Mouse (Mus musculus) cerebellum, adult 11 months (tissue): ENCODE measurements around the gene Krtap27-1.

ENCODE experiments used
- DNase-seq: peaks from one replicate; pipeline ENCODE4 v3.0.0; 2022

The Krtap27-1 gene

GRCm38 (mm10) chr16:88671571-88671970 is at the start of gene Krtap27-1:
Gene Krtap27-1 (minus strand): TSS chr16:88671671.
- no peak for DNase-seq

GRCm38 (mm10) chr16:88720031-88720430 is 48.6 kb upstream of the Krtap27-1 start:
- DNase-seq = no peak

DNA sequence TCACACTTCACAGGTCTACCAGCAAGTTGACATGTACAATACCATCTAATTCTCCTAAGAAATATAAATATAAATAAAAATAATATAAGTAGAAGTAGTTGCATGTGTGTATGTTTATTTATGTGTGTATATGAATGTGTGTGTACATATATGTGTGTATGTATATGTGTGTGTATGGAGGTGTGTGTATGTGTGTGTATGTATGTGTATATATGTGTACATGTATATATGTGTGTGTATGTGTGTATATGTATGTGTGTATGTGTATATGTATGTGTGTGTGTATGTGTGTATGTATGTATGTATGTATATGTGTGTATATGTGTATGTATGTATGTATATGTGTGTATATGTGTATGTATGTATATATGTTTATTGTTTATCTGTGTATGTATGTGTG is 45.1 kb upstream of the Krtap27-1 start:
- DNase-seq = no peak

DNA sequence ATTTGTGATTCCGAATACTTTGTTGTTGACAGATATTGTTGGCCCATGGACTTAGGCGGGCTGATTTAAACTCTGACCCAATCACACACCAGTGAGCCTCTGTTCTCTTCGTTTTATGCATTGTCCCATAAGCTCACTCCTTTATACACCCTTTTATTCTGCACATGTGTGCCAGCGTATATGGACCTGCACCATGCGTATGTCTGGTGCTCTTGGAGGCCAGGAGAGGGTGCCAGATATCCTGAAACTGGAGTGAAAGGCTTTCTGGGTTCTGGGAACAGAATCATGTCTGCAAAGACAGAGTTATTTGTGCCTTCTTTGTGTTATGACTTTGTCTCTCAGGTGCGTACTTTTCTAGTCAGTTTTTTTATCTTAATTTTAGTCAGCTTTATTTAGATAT is 39.8 kb upstream of the Krtap27-1 start:
- no peak for DNase-seq

DNA sequence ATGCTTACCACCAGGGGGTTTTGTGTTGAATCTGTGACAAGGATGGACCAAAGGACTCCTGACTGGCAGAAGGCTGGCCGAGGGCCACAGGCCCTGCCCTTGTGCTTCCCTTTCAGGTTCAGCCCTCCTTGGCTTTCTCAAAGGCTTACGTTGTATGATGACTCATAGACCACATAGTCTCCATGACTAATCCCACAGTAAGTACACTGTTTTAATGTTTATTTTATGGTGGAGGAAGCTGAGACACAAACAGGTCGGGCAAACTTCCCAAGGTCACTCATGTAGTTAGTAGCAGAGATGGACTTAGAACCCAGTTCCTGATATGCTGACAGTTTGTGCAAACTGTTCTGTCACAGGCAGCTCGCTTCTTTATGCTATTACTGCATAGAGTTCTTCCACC is 39.3 kb upstream of the Krtap27-1 start:
- DNase-seq = no peak

GRCm38 (mm10) chr16:88707496-88708012 is 36.1 kb upstream of the Krtap27-1 start, which contains the start of gene 2310061N02Rik:
Gene 2310061N02Rik (minus strand): TSS chr16:88707962.
- no peak for DNase-seq

- no peak for DNase-seq
Observed at GRCm38 (mm10) chr16:88701072-88701864, 29.8 kb upstream of the Krtap27-1 start.

DNA sequence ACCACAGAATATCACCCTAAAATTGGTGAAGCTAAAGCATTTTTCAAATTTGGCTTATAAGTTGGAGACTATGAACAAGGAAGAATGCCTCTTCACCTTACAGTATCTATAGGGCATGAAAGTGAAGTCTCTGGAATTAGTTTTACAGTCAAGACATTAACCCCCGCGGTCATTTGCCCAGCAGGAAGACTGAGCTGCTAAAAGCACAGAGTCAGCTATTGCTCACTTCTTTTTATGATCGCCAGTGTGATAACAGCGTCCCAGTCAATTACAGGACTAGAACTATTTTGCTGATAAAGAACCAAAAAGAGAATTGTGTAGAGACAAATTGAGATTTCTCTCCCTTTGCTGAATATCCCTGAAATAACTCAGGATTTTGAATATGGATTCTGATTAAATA is 24.8 kb upstream of the Krtap27-1 start:
- DNase-seq = no peak

DNA sequence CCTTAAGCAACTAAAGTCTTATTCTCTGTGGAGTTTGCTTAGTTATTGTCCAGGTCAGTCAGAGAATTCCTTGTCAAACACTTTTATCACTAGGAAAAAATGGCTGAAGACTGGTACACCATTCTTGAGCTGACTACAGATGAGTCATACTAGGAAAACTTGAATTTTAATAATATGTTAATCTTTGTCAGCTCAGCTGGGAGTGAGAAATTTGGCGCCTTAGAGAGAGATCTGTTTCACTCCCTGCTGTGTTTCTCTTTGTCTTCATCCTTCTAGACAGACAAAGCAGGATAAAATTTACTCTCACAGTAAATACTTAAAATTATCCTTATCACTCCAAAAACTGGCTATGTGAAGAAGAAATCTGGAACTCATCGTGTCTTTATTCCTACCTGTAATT is 9.8 kb upstream of the Krtap27-1 start:
- DNase-seq = no peak

GRCm38 (mm10) chr16:88679099-88679498 is 7.6 kb upstream of the Krtap27-1 start:
- DNase-seq = no peak

GRCm38 (mm10) chr16:88657426-88657825 is 14.0 kb downstream of the Krtap27-1 start:
- no peak for DNase-seq

DNA sequence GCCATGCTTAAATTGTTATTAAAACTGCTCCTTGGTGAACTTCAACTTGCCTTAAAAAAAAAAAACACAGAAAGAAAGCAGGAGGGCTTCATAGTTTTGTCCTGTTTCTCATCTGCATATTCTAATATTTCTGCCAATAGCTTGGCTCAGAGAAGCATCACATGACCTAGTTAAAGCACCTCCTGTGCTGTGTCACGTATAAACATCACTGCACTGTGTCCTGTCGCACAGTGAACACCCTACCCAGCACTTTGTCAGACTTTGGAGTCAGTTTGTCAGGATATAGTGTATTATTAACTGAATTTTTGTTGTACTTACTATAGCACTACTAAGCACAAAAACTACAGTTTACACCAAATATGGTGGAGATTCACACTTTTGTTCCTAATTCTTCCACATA is 19.5 kb downstream of the Krtap27-1 start:
- DNase-seq = no peak

DNA sequence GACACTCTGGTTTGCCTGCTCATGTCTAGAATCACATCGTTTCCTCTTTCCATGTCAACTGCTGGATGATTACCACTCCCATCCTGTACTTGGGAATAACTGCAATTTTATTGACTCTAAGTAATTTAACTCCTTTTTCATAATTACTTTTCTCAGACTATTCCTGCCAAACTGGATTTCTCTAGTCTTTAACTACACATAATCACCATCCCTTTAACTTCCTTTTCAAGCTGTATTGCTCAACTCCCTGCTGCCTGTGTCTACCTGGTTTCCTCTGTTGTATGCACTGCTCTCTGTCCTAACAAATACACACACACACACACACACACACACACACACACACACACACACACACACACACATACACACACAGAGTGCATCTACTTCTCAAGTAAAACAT is 20.4 kb downstream of the Krtap27-1 start:
- no peak for DNase-seq

DNA sequence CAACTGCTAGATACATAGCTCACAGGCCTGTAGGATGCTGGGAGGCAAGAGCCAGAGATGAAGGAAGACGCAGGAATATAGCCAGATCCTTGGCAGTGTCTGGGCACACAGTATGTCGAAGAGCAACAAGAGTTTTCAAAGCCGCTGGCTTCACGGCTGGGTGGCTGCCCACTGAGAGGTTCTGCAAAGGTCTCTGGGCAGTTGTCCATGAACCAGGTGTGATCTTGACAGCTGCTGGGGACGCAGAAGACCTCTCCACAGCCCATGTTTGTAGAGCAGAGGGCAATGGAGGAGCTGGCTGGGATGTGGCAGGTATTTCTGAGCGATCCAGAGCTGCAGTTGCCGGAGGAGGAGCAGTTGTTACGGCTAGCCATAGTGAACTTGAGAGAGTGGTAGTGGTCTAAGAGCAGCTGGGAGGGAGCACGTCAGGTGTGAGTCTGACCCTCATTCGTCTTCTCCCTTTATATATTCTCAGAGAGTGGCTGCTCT is 24.1 kb downstream of the Krtap27-1 start, which contains the start of gene Krtap26-1:
Gene Krtap26-1, minus strand, starts transcription at position 439 of the 489 bp plus-strand sequence.
- no peak for DNase-seq

GRCm38 (mm10) chr16:88646366-88647111 is 24.9 kb downstream of the Krtap27-1 start:
- no peak for DNase-seq

- DNase-seq = no peak
Observed at GRCm38 (mm10) chr16:88640053-88640452, 31.4 kb downstream of the Krtap27-1 start.

DNA sequence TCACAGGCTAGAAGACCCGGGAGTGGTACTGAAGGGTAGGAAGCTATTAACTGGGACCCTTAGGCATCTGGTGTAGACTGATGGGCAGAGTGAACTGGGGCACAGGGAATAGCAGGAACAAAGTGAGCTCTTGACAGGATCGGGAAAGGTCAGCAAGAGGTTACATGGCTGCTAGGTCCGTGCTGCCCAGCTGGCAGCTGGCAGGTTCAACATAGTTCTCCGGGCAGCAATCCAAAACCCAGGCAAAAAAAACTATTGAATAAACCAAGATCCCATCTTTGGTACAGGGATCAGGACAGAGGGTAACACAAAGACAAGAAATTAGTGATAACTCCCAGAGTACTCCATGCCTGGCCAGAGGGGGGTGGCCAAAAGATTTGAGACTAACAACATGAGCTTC is 36.3 kb downstream of the Krtap27-1 start:
- no peak for DNase-seq

- no peak for DNase-seq
Observed at GRCm38 (mm10) chr16:88631474-88631873, 40.0 kb downstream of the Krtap27-1 start.

GRCm38 (mm10) chr16:88627566-88627965 is 43.9 kb downstream of the Krtap27-1 start, which contains the start of gene 2310079G19Rik:
Gene 2310079G19Rik (minus strand): TSS chr16:88627666.
- no peak for DNase-seq
